Mouse (Mus musculus) natural killer cell, adult 2 months (primary cell): ENCODE measurements around the gene Csrp3.

Source experiments
- DNase-seq, 2 experiments: peaks; one replicate each; pipeline ENCODE4 v3.0.0; 2022; ENCODE audit warnings: low spot score in 2 of 2

The Csrp3 gene

DNA sequence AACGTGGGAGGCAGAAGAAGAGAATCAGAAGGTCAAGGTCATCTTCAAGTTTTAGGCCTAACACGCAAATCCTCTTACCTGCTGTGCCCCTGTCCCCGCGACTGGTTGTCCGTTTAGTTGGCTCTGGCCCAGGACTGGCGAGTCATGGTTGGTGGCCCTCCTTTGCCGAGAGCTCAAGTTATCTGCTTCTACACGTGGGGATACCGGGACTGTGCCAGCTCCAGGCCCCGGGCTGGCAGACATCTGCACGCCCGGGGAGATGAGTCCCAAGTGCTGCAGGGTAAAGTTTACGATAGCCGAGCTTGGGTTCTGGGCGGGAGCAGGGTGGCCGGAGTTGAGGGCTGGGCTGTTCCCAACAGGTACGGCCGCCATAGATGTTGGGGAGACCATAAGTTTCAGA, 19.7 kb upstream of the Csrp3 start:
- no peak for DNase-seq

DNA sequence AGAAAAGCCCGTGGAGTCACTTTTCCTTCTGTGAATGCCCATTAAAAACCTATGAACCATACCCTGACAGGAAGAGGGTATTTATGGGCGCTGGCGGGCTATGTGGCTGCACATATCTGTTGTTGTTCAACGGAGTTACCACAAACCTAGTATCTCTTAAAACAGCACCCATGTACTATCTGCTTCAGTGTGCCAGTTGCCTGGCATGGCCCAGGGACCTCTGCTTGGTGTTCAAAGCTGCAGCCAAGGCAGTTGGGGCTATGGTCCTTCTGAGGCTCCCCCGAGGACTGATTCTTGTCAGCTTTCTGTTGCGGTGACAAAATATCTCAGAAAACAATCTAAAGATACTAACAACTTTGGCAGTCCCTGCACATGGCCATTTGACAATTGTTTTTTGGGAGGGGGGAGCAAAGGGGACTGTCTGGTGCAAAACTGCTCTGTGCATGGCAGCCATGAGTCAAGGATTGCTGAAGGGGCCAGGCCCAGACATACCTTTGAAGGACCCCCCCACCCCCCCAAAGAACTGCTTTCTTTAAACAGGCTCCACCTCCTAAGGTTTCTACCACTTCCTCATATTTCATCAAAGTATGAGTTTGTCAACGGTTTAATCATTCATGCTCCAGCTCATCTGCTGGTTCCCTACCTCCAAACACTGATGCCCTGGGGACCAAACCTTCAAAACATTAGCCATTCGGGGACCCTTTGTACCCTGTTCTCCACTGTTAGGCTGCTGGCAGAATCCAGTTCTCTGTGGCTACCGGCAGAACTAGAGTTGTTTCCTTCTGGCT, 17.0 kb upstream of the Csrp3 start:
- no peak for DNase-seq

GRCm38 (mm10) chr7:48864199-48864598, 16.4 kb upstream of the Csrp3 start:
- no peak for DNase-seq

DNA sequence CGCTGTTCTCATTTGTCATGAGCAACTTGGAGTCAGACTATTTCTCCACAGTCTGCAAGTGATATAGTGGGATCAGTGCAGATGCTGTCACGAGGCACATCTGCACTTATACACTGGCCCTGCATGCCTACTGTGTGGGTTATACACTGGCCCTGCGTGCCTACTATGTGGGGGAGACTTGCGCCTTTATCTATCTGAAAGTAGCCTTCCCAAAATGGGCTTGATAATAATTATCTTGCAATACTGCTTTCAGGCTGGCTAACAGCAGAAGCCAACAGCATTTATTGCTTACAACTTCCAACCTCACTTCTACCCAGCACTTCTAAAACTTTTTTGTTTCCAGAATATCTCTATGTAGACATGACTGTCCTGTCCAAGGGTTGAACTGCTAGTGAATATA, 14.0 kb upstream of the Csrp3 start:
- DNase-seq = no peak

GRCm38 (mm10) chr7:48860948-48861347, 13.1 kb upstream of the Csrp3 start:
- no peak for DNase-seq

DNA sequence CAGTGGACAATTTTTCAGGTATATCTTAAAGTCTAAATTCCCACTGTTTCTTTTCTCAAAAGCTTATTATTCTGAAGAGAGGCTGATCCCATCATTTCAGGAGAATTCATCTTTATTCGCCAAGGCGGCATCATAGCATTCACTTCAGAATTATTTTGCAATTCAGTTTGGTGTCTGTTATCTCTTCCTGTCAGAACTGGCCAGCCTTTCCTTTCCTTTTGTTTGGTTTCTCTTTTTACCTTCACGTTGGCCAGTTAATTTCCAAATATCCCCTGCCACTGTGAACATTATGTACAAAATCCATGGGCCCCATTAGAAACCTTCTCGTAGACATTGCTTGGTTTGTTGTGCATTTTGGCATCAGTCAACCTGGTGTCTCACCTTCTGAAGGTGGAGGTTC, 11.5 kb upstream of the Csrp3 start:
- no peak for DNase-seq

- DNase-seq = no peak
Measured at GRCm38 (mm10) chr7:48858257-48858656, 10.4 kb upstream of the Csrp3 start.

- DNase-seq = no peak
Measured at GRCm38 (mm10) chr7:48855461-48855860, 7.6 kb upstream of the Csrp3 start.

DNA sequence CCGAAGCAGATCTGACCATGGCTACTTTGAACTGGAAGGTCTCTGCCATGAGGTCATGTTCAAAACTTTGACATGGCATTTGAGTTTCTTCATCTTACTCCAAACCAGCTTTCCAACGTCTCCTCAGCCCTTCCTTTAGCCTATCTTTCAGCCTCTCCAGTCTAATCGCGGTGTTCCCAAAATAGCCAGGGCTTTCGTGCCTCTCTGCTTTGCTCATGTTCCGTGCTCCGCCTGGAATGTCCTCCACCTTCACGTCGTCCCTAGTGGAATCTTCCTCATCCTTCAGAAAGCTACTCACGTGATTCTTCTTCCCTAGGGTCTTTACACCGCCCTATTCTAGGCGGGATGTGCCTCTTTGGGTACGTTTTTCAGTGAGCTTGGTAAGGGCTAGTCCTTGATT, 5.7 kb upstream of the Csrp3 start:
- DNase-seq = no peak

DNA sequence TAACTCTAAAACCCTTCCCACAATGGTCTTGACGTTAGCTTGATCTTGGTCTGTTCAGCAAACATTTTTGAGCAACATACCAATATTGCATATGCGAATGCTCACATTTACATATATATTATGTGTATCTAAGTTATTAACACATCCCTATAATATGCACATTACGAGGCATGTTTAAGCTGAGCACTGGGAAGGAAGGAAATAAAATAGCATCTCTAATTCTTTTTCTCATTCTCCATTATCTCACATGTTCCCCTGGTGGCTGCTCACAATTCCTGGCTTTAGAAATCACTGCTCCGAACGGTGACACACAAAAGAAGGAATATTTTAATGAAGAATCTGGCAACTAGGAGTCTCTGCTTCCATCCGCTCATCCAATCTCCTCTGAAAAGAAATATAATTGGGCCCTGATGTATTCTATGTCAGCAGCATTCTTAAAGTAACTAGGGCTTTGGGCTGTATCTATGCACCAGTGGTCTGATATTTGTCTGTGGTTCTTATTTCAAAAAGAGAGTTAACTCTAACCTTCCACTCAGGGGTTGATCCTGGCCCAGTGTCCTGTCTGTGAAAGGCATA, 3.8 kb upstream of the Csrp3 start:
- no peak for DNase-seq

- DNase-seq = no peak
Measured at GRCm38 (mm10) chr7:48846755-48847154, 1.1 kb downstream of the Csrp3 start.

DNA sequence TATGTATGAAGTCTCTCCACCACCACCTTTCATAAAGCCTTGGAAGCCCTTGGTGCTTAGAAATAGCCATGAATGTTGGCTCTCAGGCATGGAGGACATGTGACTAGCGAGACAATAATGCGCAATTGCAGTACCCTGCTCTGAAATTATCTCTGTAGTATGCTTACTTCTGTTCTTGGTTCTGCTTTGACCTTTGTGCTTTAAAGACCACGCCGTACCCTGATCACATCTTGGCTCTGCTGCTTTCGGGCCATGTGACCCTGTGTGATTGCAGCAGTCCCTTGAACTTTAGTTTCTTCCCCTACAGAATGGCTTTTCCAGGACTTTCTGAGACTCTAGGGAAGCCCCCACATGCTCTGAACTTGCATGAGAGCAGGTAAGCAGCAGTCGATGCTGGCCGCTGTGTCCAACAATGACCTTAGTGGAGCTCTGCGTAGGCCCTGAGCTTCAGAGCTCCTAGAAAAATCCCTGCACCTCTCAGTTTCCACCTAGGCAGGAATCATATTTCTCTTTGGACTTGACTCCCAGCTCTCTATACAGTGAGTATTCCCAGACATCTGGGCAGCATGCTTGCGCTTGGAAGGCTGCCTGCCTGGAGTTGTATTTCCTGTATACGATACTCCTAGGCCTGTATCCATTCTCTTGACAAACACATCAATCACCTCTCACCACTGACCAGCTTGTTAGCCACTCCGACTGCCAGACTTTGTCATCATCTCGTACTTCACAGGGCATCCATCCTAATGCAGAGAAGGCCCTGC, 2.4 kb downstream of the Csrp3 start:
- no peak for DNase-seq

- DNase-seq = no peak
Measured at GRCm38 (mm10) chr7:48843541-48843940, 4.3 kb downstream of the Csrp3 start.

GRCm38 (mm10) chr7:48842353-48842752, 5.5 kb downstream of the Csrp3 start:
- no peak for DNase-seq

GRCm38 (mm10) chr7:48841538-48841937, 6.3 kb downstream of the Csrp3 start:
- DNase-seq = no peak

- no peak for DNase-seq
Measured at GRCm38 (mm10) chr7:48840545-48840944, 7.3 kb downstream of the Csrp3 start.

DNA sequence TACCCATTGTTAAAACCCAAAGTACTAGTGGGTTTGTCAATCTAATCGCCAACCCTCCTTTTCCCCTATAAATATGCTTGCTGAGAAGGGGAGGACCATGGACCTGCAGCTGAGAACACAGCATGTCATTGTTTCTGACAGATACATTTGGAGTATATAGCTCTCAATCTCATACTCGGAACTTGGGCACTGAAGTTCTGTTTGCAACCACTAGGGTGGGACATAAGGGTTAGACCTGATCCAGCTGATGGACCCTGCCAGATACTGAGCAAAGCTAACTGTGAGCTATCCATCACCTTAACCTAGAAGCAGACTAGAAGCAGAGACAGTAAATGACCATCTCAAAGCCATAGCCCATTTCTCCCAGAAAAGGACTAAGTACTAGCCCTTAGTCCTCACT, 9.4 kb downstream of the Csrp3 start:
- DNase-seq = no peak

DNA sequence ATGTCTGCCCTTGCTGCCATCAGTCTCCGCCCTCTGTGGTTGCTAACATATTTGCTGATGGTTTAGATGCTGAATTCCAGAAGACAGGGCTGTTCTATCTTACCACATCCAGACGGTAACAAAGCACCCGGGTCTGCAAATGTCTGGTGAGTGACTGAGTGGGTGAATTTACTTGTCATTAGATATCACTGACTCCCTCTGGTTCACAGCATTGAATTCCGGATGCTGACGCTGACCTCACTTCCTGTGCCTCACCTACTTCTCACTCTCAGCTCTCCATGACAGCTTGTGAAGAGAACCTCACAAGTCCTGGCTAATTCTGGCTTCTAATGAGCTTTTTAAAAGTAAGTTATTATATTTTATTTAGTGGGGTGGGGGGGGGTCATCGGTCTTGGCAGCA, 10.9 kb downstream of the Csrp3 start:
- DNase-seq = peak in 1 of 2 experiments; percentile 1

GRCm38 (mm10) chr7:48834989-48835626, 12.7 kb downstream of the Csrp3 start:
- no peak for DNase-seq

- no peak for DNase-seq
Measured at GRCm38 (mm10) chr7:48834371-48834970, 13.4 kb downstream of the Csrp3 start.

GRCm38 (mm10) chr7:48832735-48833134, 15.1 kb downstream of the Csrp3 start:
- DNase-seq = no peak

- DNase-seq = no peak
Measured at GRCm38 (mm10) chr7:48830395-48830794, 17.4 kb downstream of the Csrp3 start.
